Mouse (Mus musculus) MEL (cell line): Measurements from ENCODE around the gene Fhad1. TPM values are rescaled to one million over a fixed set of nuclear protein-coding genes. Genes with fewer than 3 reads are reported as not detected.

Source experiments
- DNase-seq: peaks from one replicate; pipeline ENCODE4 v3.0.0; 2011; ENCODE audit warnings: low read depth, low spot score
- H3K27ac ChIP-seq: 2 replicates; pipeline ENCODE4 v1.5.1; 2012; ENCODE audit warnings: low read depth, mild to moderate bottlenecking, control low read depth, low read length, moderate library complexity; ENCODE audit not compliant: control insufficient read depth
- H3K27me3 ChIP-seq, 2 experiments: fragments of 150-350 bp in 1 of 2; sonication (generic) in 1 of 2; 2 replicates each; pipeline ENCODE4 v1.6.1; 2012; ENCODE audit warnings: low read length in 2 of 2, mild to moderate bottlenecking in 2 of 2, improper control_type of control experiment in 1 of 2, moderate library complexity in 1 of 2; ENCODE audit not compliant: insufficient read depth in 2 of 2, control insufficient read depth in 1 of 2
- H3K36me3 ChIP-seq, 2 experiments: 2 replicates each; pipeline ENCODE4 v1.6.1; 2012 to 2014; ENCODE audit warnings: low read length in 2 of 2, improper control_type of control experiment in 1 of 2, inconsistent platforms in 1 of 2, mild to moderate bottlenecking in 1 of 2; ENCODE audit not compliant: insufficient read depth in 2 of 2, control insufficient read depth in 1 of 2
- H3K4me1 ChIP-seq, 2 experiments: fragments of 150-350 bp in 1 of 2; sonication (generic) in 1 of 2; 2 replicates each; pipeline ENCODE4 v1.6.1; 2012; ENCODE audit warnings: low read length in 2 of 2, improper control_type of control experiment in 1 of 2, mild to moderate bottlenecking in 1 of 2; ENCODE audit not compliant: insufficient read depth in 2 of 2, control insufficient read depth in 1 of 2
- H3K4me3 ChIP-seq, 2 experiments: fragments of 150-350 bp in 1 of 2; sonication (generic) in 1 of 2; 2 replicates each; pipeline ENCODE4 v1.5.1; 2012; ENCODE audit warnings: low read depth in 2 of 2, low read length in 2 of 2, mild to moderate bottlenecking in 2 of 2, moderate library complexity in 2 of 2, control low read depth in 1 of 2, improper control_type of control experiment in 1 of 2; ENCODE audit not compliant: control insufficient read depth in 1 of 2, insufficient read depth in 1 of 2
- H3K79me2 ChIP-seq: 2 replicates; pipeline ENCODE4 v1.6.1; 2012; ENCODE audit warnings: mild to moderate bottlenecking, low read length, moderate library complexity; ENCODE audit not compliant: control insufficient read depth, poor library complexity, insufficient read depth
- H3K9ac ChIP-seq: 2 replicates; pipeline ENCODE4 v1.6.1; 2012; ENCODE audit warnings: low read depth, mild to moderate bottlenecking, control low read depth, low read length, moderate library complexity; ENCODE audit not compliant: control insufficient read depth, poor library complexity, severe bottlenecking
- H3K9me3 ChIP-seq: fragments of 150-350 bp; sonication (generic); replicated peaks from 2 replicates; pipeline ENCODE4 v1.6.1; 2012; ENCODE audit warnings: mild to moderate bottlenecking, low read length, improper control_type of control experiment, moderate library complexity; ENCODE audit not compliant: insufficient read depth
- BHLHE40 ChIP-seq: IDR thresholded peaks from 2 replicates; pipeline ENCODE4 v1.6.1; 2012; ENCODE audit warnings: low read depth, mild to moderate bottlenecking, inconsistent platforms, low read length, improper control_type of control experiment, borderline replicate concordance
- CTCF ChIP-seq, 3 experiments: IDR thresholded peaks in 2 of 3; conservative IDR thresholded peaks in 1 of 3; 2 replicates each; pipeline ENCODE4 v1.5.1; 2011 to 2012; ENCODE audit warnings: low read length in 3 of 3, low read depth in 2 of 3, mild to moderate bottlenecking in 2 of 3, improper control_type of control experiment in 1 of 3, inconsistent platforms in 1 of 3, mixed read lengths in 1 of 3, moderate library complexity in 1 of 3; ENCODE audit not compliant: control insufficient read depth in 1 of 3, insufficient read depth in 1 of 3, poor library complexity in 1 of 3, severe bottlenecking in 1 of 3
- E2F4 ChIP-seq: IDR thresholded peaks from 2 replicates; pipeline ENCODE4 v1.6.1; 2011; ENCODE audit warnings: low read depth, low read length, improper control_type of control experiment, borderline replicate concordance
- EP300 ChIP-seq, 2 experiments: IDR thresholded peaks; 2 replicates each; pipeline ENCODE4 v1.6.1; 2011; ENCODE audit warnings: improper control_type of control experiment in 2 of 2, low read length in 2 of 2, low read depth in 1 of 2, mild to moderate bottlenecking in 1 of 2
- HCFC1 ChIP-seq: IDR thresholded peaks from 2 replicates; pipeline ENCODE4 v1.6.1; 2012; ENCODE audit warnings: low read depth, mild to moderate bottlenecking, inconsistent platforms, low read length, improper control_type of control experiment, moderate library complexity
- JUND ChIP-seq: IDR thresholded peaks from 2 replicates; pipeline ENCODE4 v1.6.1; 2011; ENCODE audit warnings: low read depth, mild to moderate bottlenecking, improper control_type of control experiment, low read length
- MEF2A ChIP-seq: IDR thresholded peaks from 2 replicates; pipeline ENCODE4 v1.6.1; 2014; ENCODE audit warnings: low read depth, mild to moderate bottlenecking, inconsistent platforms, low read length, improper control_type of control experiment; ENCODE audit not compliant: poor library complexity, insufficient replicate concordance, severe bottlenecking; ENCODE audit errors: extremely low read depth
- MYB ChIP-seq: IDR thresholded peaks from 2 replicates; pipeline ENCODE4 v1.6.1; 2011; ENCODE audit warnings: mild to moderate bottlenecking, low read depth, low read length, improper control_type of control experiment
- NELFE ChIP-seq: IDR thresholded peaks from 2 replicates; pipeline ENCODE4 v1.6.1; 2011; ENCODE audit warnings: low read depth, low read length, improper control_type of control experiment
- NRF1 ChIP-seq: IDR thresholded peaks from 2 replicates; pipeline ENCODE4 v1.6.1; 2014; ENCODE audit warnings: low read depth, mild to moderate bottlenecking, inconsistent platforms, low read length, improper control_type of control experiment, moderate library complexity; ENCODE audit not compliant: poor library complexity, insufficient read depth, severe bottlenecking
- POLR2AphosphoS5 ChIP-seq: IDR thresholded peaks from 2 replicates; pipeline ENCODE4 v1.6.1; 2012; ENCODE audit warnings: low read depth, borderline replicate concordance, mild to moderate bottlenecking, inconsistent platforms, low read length, moderate library complexity, mixed read lengths
- RAD21 ChIP-seq: IDR thresholded peaks from 2 replicates; pipeline ENCODE4 v1.6.1; 2011; ENCODE audit warnings: mild to moderate bottlenecking, low read depth, low read length, improper control_type of control experiment
- SMC3 ChIP-seq: IDR thresholded peaks from 2 replicates; pipeline ENCODE4 v1.6.1; 2011; ENCODE audit warnings: low read depth, low read length, improper control_type of control experiment
- TCF12 ChIP-seq: IDR thresholded peaks from 2 replicates; pipeline ENCODE4 v1.6.1; 2014; ENCODE audit warnings: low read depth, mild to moderate bottlenecking, inconsistent platforms, low read length, improper control_type of control experiment, moderate library complexity
- UBTF ChIP-seq: IDR thresholded peaks from 2 replicates; pipeline ENCODE4 v1.6.1; 2012; ENCODE audit warnings: low read depth, mild to moderate bottlenecking, inconsistent platforms, low read length, improper control_type of control experiment, moderate library complexity, borderline replicate concordance; ENCODE audit not compliant: insufficient read depth
- ZMIZ1 ChIP-seq: IDR thresholded peaks from 2 replicates; pipeline ENCODE4 v1.6.1; 2012; ENCODE audit warnings: low read depth, mild to moderate bottlenecking, inconsistent platforms, low read length, improper control_type of control experiment, moderate library complexity
- polyA plus RNA-seq, 2 experiments: library from polyadenylated mRNA; stranded (reverse) in 1 of 2; unstranded in 1 of 2; fragments of >175 nt in 1 of 2; fragments of >200 nt in 1 of 2; gene quantifications; 2 replicates each; pipeline versions ENCODE4 v1.2.1 to v1.2.4; 2012; ENCODE audit warnings: low replicate concordance in 2 of 2, low read depth in 1 of 2; ENCODE audit not compliant: insufficient read length in 2 of 2, insufficient read depth in 1 of 2, missing spikeins in 1 of 2
- total RNA-seq: library from RNA; depleted of rRNA; stranded (reverse); fragments of 300-350 nt; gene quantifications from 2 replicates; pipeline ENCODE4 v1.2.3, GENCODE M21; 2012

Gene Fhad1
- total and polyA plus RNA-seq, 3 experiments, result not detected

- Histone ChIP-seq H3K36me3 (no peaks in the 10 kb centered on the region), H3K9ac (no peak overlapping the region), H3K4me3 (no peak overlapping the region), H3K27ac (no peak overlapping the region), H3K27me3 (no peaks in the 10 kb centered on the region), H3K4me1 (no peaks in the 10 kb centered on the region), H3K79me2 (no peaks in the 10 kb centered on the region), H3K9me3 (no peaks in the 10 kb centered on the region)
- no peak for DNase-seq
- no peak for TF ChIP-seq ZMIZ1
- TF ChIP-seq JUND, result no peak
- no peak for TF ChIP-seq HCFC1
- TF ChIP-seq E2F4, result no peak
- TF ChIP-seq NELFE, result no peak
- TF ChIP-seq EP300 (IDR thresholded peaks at IDR 0.05; ENCODE audit: low read depth in 1 of 2, low read length in 2 of 2), result no peak
- no peak for TF ChIP-seq MEF2A
Observed at GRCm38 (mm10) chr4:141977346-141977745, 37.5 kb downstream of the Fhad1 start.

DNA sequence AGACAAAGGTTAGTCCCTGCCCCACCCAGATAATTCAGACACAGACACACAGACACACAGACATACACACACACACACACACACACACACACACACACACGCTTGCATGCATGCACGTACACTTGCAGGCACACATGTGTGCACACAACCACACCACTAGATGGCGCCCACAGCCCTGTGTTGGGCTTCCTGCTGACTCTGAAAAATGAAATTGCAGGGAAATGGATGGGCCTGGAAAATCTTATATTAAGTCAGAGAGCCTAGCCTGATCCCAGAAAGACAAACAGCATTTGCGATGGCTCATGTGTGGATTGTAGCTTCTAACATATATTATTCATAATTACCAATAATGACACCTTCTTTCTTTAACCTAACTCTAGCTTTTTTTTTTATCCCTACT, 38.7 kb downstream of the Fhad1 start:
- H3K9ac ChIP-seq, result no peak overlapping the region
- H3K4me3 ChIP-seq, result no peak overlapping the region
- H3K79me2 ChIP-seq, result no peaks in the 10 kb centered on the region
- no peak overlapping the region for H3K27ac ChIP-seq
- no peaks in the 10 kb centered on the region for H3K9me3 ChIP-seq
- H3K4me1 ChIP-seq, result no peaks in the 10 kb centered on the region
- H3K36me3 ChIP-seq, result no peaks in the 10 kb centered on the region
- no peak for DNase-seq
- TF ChIP-seq NRF1 (no peak), TCF12 (no peak), SMC3 (peak; percentile 12; the same call in 1 of the 2 replicates), MYB (no peak), UBTF (no peak), RAD21 (peak; percentile 28), CTCF (IDR thresholded peaks at IDR 0.05 in 2 of 3, conservative IDR thresholded peaks at IDR 0.05 in 1 of 3; ENCODE audit: control insufficient read depth in 1 of 3, insufficient read depth in 1 of 3, low read depth in 2 of 3, low read length in 3 of 3, poor library complexity in 1 of 3, severe bottlenecking in 1 of 3) (peak in 2 of 3 experiments; percentile 23 to 52; a peak in 4 of 6 replicates), POLR2AphosphoS5 (no peak), BHLHE40 (no peak)
- H3K27me3 ChIP-seq, result no peaks in the 10 kb centered on the region
